Mouse (Mus musculus) cerebellum, adult 9-11 months (tissue): ENCODE measurements around the gene Cep128.
"Not testable (repeated sequence)": the region's sequence is repeated elsewhere in the genome, so short reads cannot be mapped to it uniquely, and the experiment has no call there.

Experiments
- DNase-seq: peaks from one replicate; pipeline ENCODE4 v3.0.0; 2022

The Cep128 gene

GRCm38 (mm10) chr12:91384281-91385017, at the start of gene Cep128, which contains the start of gene Tshr:
Gene Cep128, minus strand, starts transcription at chr12:91384409.
Gene Tshr, plus strand, starts transcription at chr12:91384563.
- DNase-seq, result peak; percentile 94

- DNase-seq, result no peak
Measured at GRCm38 (mm10) chr12:91427129-91427528, 42.9 kb upstream of the Cep128 start.

- DNase-seq, result no peak
Measured at GRCm38 (mm10) chr12:91426499-91426898, 42.3 kb upstream of the Cep128 start.

GRCm38 (mm10) chr12:91423125-91423820, 39.1 kb upstream of the Cep128 start:
- no peak for DNase-seq

GRCm38 (mm10) chr12:91421272-91421671, 37.1 kb upstream of the Cep128 start:
- no peak for DNase-seq

GRCm38 (mm10) chr12:91418791-91419190, 34.6 kb upstream of the Cep128 start:
- DNase-seq, result no peak

- no peak for DNase-seq
Measured at GRCm38 (mm10) chr12:91416828-91417227, 32.6 kb upstream of the Cep128 start.

GRCm38 (mm10) chr12:91415112-91415511, 30.9 kb upstream of the Cep128 start:
- DNase-seq, result no peak

- no peak for DNase-seq
Measured at GRCm38 (mm10) chr12:91412461-91413182, 28.4 kb upstream of the Cep128 start.

- no peak for DNase-seq
Measured at GRCm38 (mm10) chr12:91410306-91410705, 26.1 kb upstream of the Cep128 start.

GRCm38 (mm10) chr12:91401049-91401352, 16.8 kb upstream of the Cep128 start:
- no peak for DNase-seq

- peak; percentile 48 for DNase-seq
Measured at GRCm38 (mm10) chr12:91400232-91401048, 16.2 kb upstream of the Cep128 start.

- no peak for DNase-seq
Measured at GRCm38 (mm10) chr12:91383516-91384264, 519 bp downstream of the Cep128 start.

GRCm38 (mm10) chr12:91369173-91369572, 15.0 kb downstream of the Cep128 start:
- no peak for DNase-seq

- no peak for DNase-seq
Measured at GRCm38 (mm10) chr12:91353783-91354182, 30.4 kb downstream of the Cep128 start.

GRCm38 (mm10) chr12:91338656-91339055, 45.6 kb downstream of the Cep128 start:
- not testable (repeated sequence) for DNase-seq

GRCm38 (mm10) chr12:91327527-91327926, 56.7 kb downstream of the Cep128 start:
- no peak for DNase-seq

GRCm38 (mm10) chr12:91326104-91326503, 58.1 kb downstream of the Cep128 start:
- peak; percentile 38 for DNase-seq

- DNase-seq, result no peak
Measured at GRCm38 (mm10) chr12:91315026-91315425, 69.2 kb downstream of the Cep128 start.

GRCm38 (mm10) chr12:91313974-91314587, 70.1 kb downstream of the Cep128 start:
- DNase-seq, result peak; percentile 34

GRCm38 (mm10) chr12:91312591-91312990, 71.6 kb downstream of the Cep128 start:
- DNase-seq, result no peak

GRCm38 (mm10) chr12:91307733-91308132, 76.5 kb downstream of the Cep128 start:
- DNase-seq, result no peak
